Mouse (Mus musculus) bone marrow macrophage, adult 2 months (primary cell): ENCODE data around the gene Alkbh5.

ENCODE experiments used
- CTCF ChIP-seq: IDR thresholded peaks from 2 replicates; pipeline ENCODE4 v1.5.1; 2012; ENCODE audit warnings: low read depth, mild to moderate bottlenecking, low read length, moderate library complexity
- POLR2A ChIP-seq: IDR thresholded peaks from 2 replicates; pipeline ENCODE4 v1.6.1; 2012; ENCODE audit warnings: mild to moderate bottlenecking, low read depth, low read length, borderline replicate concordance

- no peak for TF ChIP-seq POLR2A
- TF ChIP-seq CTCF = no peak
These were observed 21.2 kb upstream of the Alkbh5 start for GRCm38 (mm10) chr11:60514941-60515340.
